Mouse (Mus musculus) lung, postnatal 14 days (tissue): ENCODE data around the gene Mcoln2.

ENCODE experiments used
- DNase-seq: peaks from one replicate; pipeline ENCODE4 v3.0.0; 2021

The Mcoln2 gene

GRCm38 (mm10) chr3:146146131-146146530 lies 3.5 kb upstream of the Mcoln2 start:
- DNase-seq: no peak

DNA sequence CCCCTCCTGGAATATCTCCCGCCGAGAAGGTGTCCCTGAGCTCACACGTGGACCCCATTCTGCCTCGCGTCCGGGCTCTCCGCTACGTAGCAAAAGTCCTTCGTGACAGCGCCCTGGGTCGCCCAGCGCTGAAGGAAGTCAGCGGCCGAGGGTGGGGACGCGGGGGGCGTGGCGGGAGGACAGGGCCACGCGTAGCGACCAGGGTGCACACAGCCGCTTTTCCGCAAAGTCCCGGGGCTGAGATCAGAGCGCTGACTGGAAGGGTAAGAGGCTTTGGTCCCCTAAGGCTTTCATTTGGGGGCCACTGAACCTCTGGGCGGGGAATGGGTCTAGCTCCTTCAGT lies 396 bp downstream of the Mcoln2 start:
- DNase-seq: peak; percentile 54

GRCm38 (mm10) chr3:146150560-146150959 lies 927 bp downstream of the Mcoln2 start:
- peak; percentile 3 for DNase-seq

DNA sequence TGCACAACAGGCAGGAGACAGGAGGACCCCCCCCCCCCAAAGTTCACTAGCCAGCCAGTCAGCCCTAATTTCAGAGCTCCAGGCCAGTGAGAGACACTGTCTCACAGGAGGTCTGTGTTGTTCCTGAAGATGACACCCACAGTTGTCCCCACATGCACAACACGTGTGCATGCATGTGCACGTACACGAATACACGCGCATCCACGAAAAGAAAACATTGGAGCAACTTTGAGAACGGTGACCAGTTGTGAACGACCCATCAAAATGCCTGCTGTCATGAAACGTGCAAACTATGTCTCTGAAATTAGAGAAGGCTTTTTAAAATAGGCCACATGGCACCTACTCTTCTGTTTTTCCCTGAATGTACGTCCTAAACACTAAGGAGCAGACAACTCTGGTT lies 1.7 kb downstream of the Mcoln2 start:
- DNase-seq: no peak

- no peak for DNase-seq
Measured at GRCm38 (mm10) chr3:146151755-146152154, 2.1 kb downstream of the Mcoln2 start.

DNA sequence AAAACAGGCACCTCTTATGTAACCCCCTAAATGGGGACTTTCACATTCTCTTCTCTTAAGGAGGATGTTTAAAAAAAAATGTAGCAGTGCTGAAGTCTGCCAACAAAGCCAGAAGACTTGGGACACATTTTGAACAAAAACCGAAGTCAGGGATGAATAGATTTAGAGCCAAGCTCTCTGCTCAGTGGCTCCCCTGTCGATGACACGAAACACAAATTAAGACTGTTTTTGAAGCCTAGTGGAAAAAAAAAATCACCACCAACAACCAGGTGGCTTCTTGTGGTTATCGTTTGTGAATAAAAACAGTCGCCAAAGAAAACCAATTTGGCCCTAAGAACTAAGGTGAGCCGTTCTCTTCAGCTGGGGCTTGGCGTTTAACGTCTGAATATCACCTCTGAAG lies 2.7 kb downstream of the Mcoln2 start:
- no peak for DNase-seq

- DNase-seq: no peak
Measured at GRCm38 (mm10) chr3:146152913-146153312, 3.3 kb downstream of the Mcoln2 start.

GRCm38 (mm10) chr3:146153862-146154611 lies 4.4 kb downstream of the Mcoln2 start:
- DNase-seq: no peak

DNA sequence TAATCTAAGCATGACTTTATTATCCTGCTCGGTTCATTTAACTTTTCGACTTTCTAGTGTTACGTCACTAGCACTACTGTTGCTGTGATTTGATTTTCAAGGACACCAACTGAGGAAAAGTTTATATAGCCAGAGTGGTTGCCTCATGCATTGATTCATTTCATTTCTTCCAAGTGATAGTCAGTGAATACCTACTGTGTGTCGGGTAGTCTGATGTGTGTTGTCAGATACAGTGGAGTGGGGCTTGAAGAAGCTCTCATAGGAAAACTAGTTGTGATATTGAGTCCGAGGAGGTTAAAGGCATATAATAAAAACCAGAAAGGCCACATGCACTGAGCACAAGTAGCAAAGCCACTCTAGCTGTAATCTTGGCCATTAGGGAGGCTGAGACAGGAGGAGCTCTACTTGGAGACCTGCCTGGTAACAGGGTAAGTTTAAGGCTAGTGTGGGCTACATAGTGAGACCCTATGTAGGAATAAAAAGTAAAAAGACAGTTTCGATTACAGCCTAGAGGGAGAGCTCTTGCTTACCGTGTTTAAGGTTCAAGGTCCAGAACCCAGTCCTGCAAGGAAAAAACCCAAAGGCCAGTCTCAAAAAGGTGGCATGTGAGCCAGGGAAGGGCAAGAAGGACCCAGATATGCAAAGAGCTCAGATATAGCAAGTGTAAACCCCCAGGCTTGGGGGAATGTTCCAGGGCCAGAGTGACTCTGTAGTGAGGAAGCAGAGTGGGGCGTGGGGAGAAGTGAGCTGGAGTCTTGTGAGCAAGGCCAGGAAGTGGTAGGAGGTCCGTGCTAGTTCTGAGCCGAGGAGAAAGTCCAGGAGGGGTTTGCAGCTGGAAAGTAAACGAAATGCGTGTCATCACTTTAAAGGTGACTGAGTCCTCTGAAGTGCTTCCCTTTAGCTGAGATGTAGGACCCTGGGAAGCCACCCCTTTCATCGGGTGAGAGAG lies 6.3 kb downstream of the Mcoln2 start:
- no peak for DNase-seq

DNA sequence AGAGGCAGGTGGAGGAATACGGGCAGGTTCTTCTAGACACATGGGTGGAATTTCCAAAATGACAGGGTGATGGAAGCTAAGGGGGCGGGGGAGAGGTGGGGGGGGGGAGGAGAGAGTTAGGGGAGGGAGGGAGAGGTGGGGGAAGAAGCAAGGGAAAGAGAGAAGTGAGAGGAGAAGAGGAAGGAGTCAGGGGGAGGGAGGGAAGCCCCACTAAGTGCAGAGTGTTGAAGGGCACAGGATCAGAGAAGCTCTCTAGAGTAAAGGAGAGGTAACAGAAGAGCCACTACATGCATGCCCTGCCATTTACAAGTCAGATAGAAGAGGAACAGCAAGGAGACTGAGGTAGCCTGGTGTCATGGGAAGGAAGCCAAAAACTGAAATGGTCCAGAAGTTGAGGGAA lies 7.2 kb downstream of the Mcoln2 start:
- DNase-seq: no peak

- no peak for DNase-seq
Measured at GRCm38 (mm10) chr3:146158039-146158438, 8.4 kb downstream of the Mcoln2 start.

DNA sequence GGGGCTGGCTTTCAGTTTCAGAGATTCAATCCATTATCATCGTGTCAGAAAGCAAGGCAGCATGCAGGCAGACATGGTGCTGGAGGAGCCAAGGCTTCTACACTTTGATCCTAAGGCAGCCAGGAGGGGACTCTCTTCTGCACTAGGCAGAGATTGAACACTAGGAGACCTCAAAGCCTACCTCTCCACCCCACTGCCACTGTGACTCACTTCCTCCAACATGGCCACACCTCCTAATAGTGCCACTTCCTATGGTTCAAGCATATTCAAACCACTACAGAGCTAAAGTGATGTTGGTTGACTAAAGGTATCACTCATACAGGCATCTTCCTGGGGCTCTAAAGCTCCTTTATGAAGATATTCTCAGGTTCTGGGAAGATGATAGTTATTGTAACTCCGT lies 9.7 kb downstream of the Mcoln2 start:
- no peak for DNase-seq

- DNase-seq: no peak
Measured at GRCm38 (mm10) chr3:146162197-146162596, 12.6 kb downstream of the Mcoln2 start.

- DNase-seq: no peak
Measured at GRCm38 (mm10) chr3:146169356-146169755, 19.7 kb downstream of the Mcoln2 start.

DNA sequence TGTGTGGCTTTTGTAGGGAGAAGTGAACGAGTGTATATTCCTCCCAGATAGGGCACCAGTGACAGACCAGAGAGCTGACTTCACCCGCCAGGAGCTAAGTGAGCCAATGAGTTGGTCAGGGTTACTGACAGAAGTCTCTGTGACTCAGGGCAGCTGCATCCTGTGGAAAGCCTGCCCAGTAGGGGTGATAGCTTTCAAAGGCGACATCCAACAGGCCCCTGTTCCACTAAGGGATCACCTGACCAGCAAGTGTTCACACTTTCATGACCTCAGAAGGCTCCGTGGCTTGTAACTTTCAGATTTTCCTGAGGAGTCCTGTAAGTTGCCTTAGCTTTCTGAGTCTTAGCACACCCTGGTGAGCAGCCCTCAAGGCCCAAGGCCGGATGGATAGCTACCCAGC lies 23.4 kb downstream of the Mcoln2 start:
- DNase-seq: no peak

GRCm38 (mm10) chr3:146174215-146174614 lies 24.6 kb downstream of the Mcoln2 start:
- DNase-seq: no peak

- DNase-seq: no peak
Measured at GRCm38 (mm10) chr3:146177295-146177694, 27.7 kb downstream of the Mcoln2 start.

GRCm38 (mm10) chr3:146177748-146178582 lies 28.3 kb downstream of the Mcoln2 start:
- DNase-seq: peak; percentile 86

DNA sequence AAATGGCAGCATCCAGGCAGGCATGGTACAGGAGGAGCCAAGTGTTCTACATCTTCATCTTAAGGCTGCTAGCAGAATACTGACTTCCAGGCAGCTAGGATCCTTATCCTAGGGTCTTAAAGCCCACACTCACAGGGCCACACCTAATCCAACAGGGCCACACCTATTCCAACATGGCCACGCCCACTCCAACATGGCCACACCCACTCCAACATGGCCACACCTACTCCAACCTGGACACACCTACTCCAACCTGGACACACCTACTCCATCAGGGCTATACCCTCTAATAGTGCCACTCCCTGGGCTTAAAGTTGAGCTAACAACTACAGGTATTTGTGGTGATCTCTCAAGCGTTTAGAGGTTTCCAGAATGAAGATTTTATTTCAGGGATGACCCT lies 30.7 kb downstream of the Mcoln2 start:
- no peak for DNase-seq

DNA sequence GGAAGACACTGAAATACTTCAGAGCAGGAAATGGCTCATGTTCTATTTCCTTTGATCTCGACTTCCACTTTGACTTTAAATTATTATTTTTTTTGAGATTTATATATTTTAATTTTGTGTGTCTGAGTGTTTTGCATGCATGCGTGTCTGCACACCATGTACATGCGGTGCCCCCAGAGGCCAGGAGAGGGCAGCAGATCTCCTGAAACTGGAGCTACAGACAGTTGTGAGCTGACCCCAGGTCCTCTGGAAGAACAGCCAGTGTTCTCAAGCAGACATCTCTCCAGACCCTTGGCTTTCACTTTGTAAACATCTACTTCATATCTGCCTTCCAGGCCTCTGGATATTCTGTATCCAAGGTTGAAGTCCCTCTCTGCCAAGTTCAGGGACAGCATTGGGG lies 31.4 kb downstream of the Mcoln2 start:
- DNase-seq: peak; percentile 74

DNA sequence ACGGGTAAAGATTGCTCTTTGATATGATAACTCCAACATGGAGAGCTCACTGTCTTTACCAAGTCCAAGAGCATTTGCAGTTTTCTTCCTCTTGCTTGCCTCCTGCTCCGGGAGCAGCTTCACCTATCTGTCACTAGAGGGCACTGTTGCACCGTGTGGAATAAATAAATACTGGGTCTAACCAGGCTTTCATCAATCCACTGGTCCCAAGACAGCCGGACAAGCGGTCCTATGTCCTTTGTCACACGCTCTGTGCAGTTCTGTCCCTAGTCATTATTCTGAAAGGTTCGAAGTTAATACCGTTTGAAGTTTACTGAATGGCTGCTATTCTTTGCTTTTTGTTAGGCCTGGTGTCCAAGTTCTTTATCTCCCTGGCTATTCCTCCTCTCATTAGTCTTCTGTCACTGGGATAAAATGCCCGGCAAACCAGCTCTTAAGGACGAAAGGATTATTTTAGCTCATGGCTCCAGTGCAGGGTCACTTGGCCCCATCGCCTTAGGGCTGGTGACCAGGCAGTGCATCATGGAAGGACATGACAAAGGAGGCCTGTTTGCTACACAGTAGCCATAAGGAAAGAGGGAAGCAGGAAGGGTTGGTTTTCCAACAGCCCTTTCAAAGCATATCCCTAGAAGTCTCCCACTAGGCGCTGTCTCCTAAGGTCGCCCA lies 35.5 kb downstream of the Mcoln2 start:
- peak; percentile 70 for DNase-seq

DNA sequence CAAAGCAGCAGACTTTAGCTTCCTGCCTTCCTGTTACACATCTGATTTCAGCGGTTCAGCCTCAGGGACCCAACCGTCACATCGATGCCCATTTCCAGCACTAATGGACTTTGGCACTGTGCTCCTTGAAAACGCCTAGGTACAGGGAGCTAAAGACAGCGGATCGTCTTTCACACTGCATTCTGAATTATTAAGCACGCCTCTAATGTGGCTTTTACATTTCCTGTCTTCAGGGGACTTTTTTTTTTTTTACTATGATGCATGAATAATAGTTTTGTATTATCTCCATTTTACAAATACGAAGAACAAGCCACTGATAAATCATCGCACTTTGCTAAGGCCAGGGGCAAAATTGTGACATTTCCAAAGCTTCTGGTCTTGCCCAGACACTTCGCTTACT lies 36.4 kb downstream of the Mcoln2 start:
- DNase-seq: no peak

DNA sequence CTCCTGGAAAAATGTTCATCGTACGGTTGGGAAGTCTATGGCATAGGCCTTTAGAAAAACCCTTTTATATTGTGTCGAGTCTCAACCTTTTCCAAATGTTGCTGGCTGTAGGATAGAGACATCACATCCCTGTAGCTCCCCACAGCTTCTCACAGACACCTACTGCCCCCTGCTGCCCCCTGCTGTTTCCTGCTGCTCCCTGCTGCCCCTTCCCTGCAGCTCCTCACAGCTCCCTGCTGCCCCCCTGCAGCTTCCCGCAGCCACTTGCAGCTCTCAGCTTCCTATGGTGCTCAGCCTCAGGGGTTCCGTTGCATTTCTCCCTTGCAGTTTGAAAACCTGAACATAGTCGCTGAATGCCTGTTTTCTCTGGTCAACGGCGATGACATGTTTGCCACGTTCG lies 40.3 kb downstream of the Mcoln2 start:
- no peak for DNase-seq
